Mouse (Mus musculus): ENCODE results near the gene Pou2af1. TPM values are rescaled to one million over a fixed set of nuclear protein-coding genes. Genes with fewer than 3 reads are reported as not detected.

Pou2af1 gene
- total RNA-seq, 2 experiments from 2014 or later = 0.18 TPM; not detected in 1

Other genes starting within 250 kb of the Pou2af1 start
- gene Sik2, start 204.6 kb upstream of the Pou2af1 start, total RNA-seq (2021) = 10 to 100 TPM; 21.8 to 21.9 TPM
- gene Btg4, start 152.8 kb upstream of the Pou2af1 start, total RNA-seq (2021) = not detected
- gene Layn, start 136.6 kb upstream of the Pou2af1 start, total RNA-seq (2021) = 1 to 10 TPM; 1.3 to 1.5 TPM
- not detected for gene 4833427G06Rik, start 111.6 kb upstream of the Pou2af1 start, total RNA-seq (2021)
- not detected for gene Gm32742, start 48.2 kb upstream of the Pou2af1 start, total RNA-seq (2021)
- under 1 TPM in 1 of 2 experiments, not detected in 1; 0.33 TPM for gene Colca2, start 64.9 kb downstream of the Pou2af1 start, total RNA-seq (2021)
- gene 1810046K07Rik, start 115.2 kb downstream of the Pou2af1 start, total RNA-seq (2021) = not detected